Mouse (Mus musculus): Measurements from ENCODE around the gene Rrh. TPM values are rescaled to one million over a fixed set of nuclear protein-coding genes. Genes with fewer than 3 reads are reported as not detected.

Gene Rrh
- polyA plus RNA-seq (2017; shearing (Covaris generic)) = under 1 TPM in 1 of 2 experiments, not detected in 1; 0.32 TPM

- ATAC-seq = no peak
Observed at GRCm38 (mm10) chr3:129822206-129822775, at the start of gene Rrh. Gene Rrh, minus strand, starts transcription at chr3:129822587.

- peak; percentile 71 for ATAC-seq
Observed at GRCm38 (mm10) chr3:129863698-129864097, 41.3 kb upstream of the Rrh start.

GRCm38 (mm10) chr3:129862592-129862991 lies 40.2 kb upstream of the Rrh start:
- ATAC-seq = no peak

- no peak for ATAC-seq
Observed at GRCm38 (mm10) chr3:129846846-129847245, 24.5 kb upstream of the Rrh start.

GRCm38 (mm10) chr3:129845868-129846267 lies 23.5 kb upstream of the Rrh start:
- ATAC-seq = no peak

- ATAC-seq = no peak
Observed at GRCm38 (mm10) chr3:129838017-129838416, 15.6 kb upstream of the Rrh start.

GRCm38 (mm10) chr3:129836965-129837364 lies 14.6 kb upstream of the Rrh start:
- no peak for ATAC-seq

GRCm38 (mm10) chr3:129836051-129836697 lies 13.8 kb upstream of the Rrh start:
- no peak for ATAC-seq

- ATAC-seq = no peak
Observed at GRCm38 (mm10) chr3:129835388-129835934, 13.1 kb upstream of the Rrh start, which contains the start of gene Cfi. Gene Cfi, plus strand, starts transcription at chr3:129835884.

GRCm38 (mm10) chr3:129831035-129831568 lies 8.7 kb upstream of the Rrh start, which contains the start of gene Gar1:
Gene Gar1, minus strand, starts transcription at chr3:129831396.
- ATAC-seq = peak; percentile 93

GRCm38 (mm10) chr3:129830626-129831025 lies 8.2 kb upstream of the Rrh start:
- peak; percentile 31 for ATAC-seq

GRCm38 (mm10) chr3:129827691-129828090 lies 5.3 kb upstream of the Rrh start:
- ATAC-seq = no peak

- no peak for ATAC-seq
Observed at GRCm38 (mm10) chr3:129826691-129827090, 4.3 kb upstream of the Rrh start.

- ATAC-seq = no peak
Observed at GRCm38 (mm10) chr3:129824891-129825290, 2.5 kb upstream of the Rrh start.

- no peak for ATAC-seq
Observed at GRCm38 (mm10) chr3:129824146-129824545, 1.8 kb upstream of the Rrh start.

- peak; percentile 94 for ATAC-seq
Observed at GRCm38 (mm10) chr3:129823293-129823692, 906 bp upstream of the Rrh start.

- no peak for ATAC-seq
Observed at GRCm38 (mm10) chr3:129821736-129822135, 651 bp downstream of the Rrh start.

- no peak for ATAC-seq
Observed at GRCm38 (mm10) chr3:129820847-129821246, 1.5 kb downstream of the Rrh start.

- no peak for ATAC-seq
Observed at GRCm38 (mm10) chr3:129803765-129804164, 18.6 kb downstream of the Rrh start, which contains the start of gene Lrit3. Gene Lrit3, minus strand, starts transcription at chr3:129804030.

GRCm38 (mm10) chr3:129799011-129799410 lies 23.4 kb downstream of the Rrh start:
- no peak for ATAC-seq

GRCm38 (mm10) chr3:129798551-129798950 lies 23.8 kb downstream of the Rrh start:
- ATAC-seq = no peak

GRCm38 (mm10) chr3:129797341-129797740 lies 25.0 kb downstream of the Rrh start:
- no peak for ATAC-seq

- no peak for ATAC-seq
Observed at GRCm38 (mm10) chr3:129793801-129794200, 28.6 kb downstream of the Rrh start.

- ATAC-seq = no peak
Observed at GRCm38 (mm10) chr3:129782746-129783145, 39.6 kb downstream of the Rrh start.
